ENCODE assay signal across 10 mouse cellular contexts in genomic region chr6:67198085-67198484, GRCm38 (mm10). TPM values are rescaled to one million over a fixed set of nuclear protein-coding genes. Genes with fewer than 3 reads are reported as not detected.
DNase-seq lines count a peak whose midpoint lies in the region; ATAC-seq and TF ChIP-seq lines count a peak whose summit lies in the region.
"Had no signal": no experiment of that assay in that cellular context is flagged by ENCODE, and none has a peak within 500 bp of the region (broad histone marks: within the 10 kb centered on the region; RNA-seq: fewer than 3 reads in every experiment).

No protein-coding gene starts in this region.

- no peaks in the 10 kb centered on the region for H3K79me2 ChIP-seq in heart, adult 2 months (replicated peaks; ENCODE audit: control insufficient read depth, insufficient read depth, low read length)

- ATAC-seq in hindbrain, embryonic 12.5 days (ENCODE audit: low FRiP score) = no peak

- no peaks in the 10 kb centered on the region for H3K36me3 ChIP-seq in heart, adult 2 months (ENCODE audit: control insufficient read depth, insufficient read depth, low read length)
- no peaks in the 10 kb centered on the region for H3K36me3 ChIP-seq in hindbrain, embryonic 12.5 days
- H3K36me3 ChIP-seq: embryonic facial prominence, embryonic 15.5 days; neural tube, embryonic 12.5 days had no signal

- peak in 1 of 2 experiments; percentile 35 for DNase-seq in heart, adult 2 months
- DNase-seq in heart, postnatal 25 days (ENCODE audit: low spot score) = no peak
- peak; percentile 47 to 54 for DNase-seq in right cerebral cortex, adult 2 months (ENCODE audit: low spot score in 2 of 2)
- DNase-seq in right cerebral cortex, postnatal 25 days = no peak
- DNase-seq in adrenal gland, postnatal 25 days = peak; percentile 24
- peak; percentile 62 for DNase-seq in kidney, postnatal 10 days
- DNase-seq in right cerebral cortex, postnatal 14 days = peak; percentile 65

- peak; percentile 85 for TF ChIP-seq CTCF in heart, adult 2 months (IDR thresholded peaks at IDR 0.05)

- no peak for TF ChIP-seq POLR2A in heart, adult 2 months (IDR thresholded peaks at IDR 0.05; ENCODE audit: insufficient read depth, low read depth, low read length)

- H3K9me3 ChIP-seq in hindbrain, embryonic 12.5 days (replicated peaks) = no peaks in the 10 kb centered on the region
- H3K9me3 ChIP-seq: embryonic facial prominence, embryonic 15.5 days; neural tube, embryonic 12.5 days had no signal

- no peak overlapping the region for H3K9ac ChIP-seq in heart, adult 2 months (ENCODE audit: low read depth, low read length)
- no peak overlapping the region for H3K9ac ChIP-seq in hindbrain, embryonic 12.5 days
- H3K9ac ChIP-seq: embryonic facial prominence, embryonic 15.5 days; neural tube, embryonic 12.5 days had no signal

- no peak for TF ChIP-seq EP300 in heart, adult 2 months (IDR thresholded peaks at IDR 0.05; ENCODE audit: insufficient read depth, low read depth, low read length)

- H3K4me1 ChIP-seq in heart, adult 2 months (ENCODE audit: control insufficient read depth, insufficient read depth, low read length) = no peaks in the 10 kb centered on the region
- no peaks in the 10 kb centered on the region for H3K4me1 ChIP-seq in hindbrain, embryonic 12.5 days
- H3K4me1 ChIP-seq: neural tube, embryonic 12.5 days had no signal

- H3K27ac ChIP-seq in heart, adult 2 months = no peak overlapping the region
- no peak overlapping the region for H3K27ac ChIP-seq in hindbrain, embryonic 12.5 days
- H3K27ac ChIP-seq: embryonic facial prominence, embryonic 15.5 days; neural tube, embryonic 12.5 days had no signal

- intact Hi-C loops in heart, adult 2 months (cut with DNase I) = loop anchor here (2.0 kb wide), 1 partner anchor 121 kb away; no protein-coding TSS in a partner anchor
- intact Hi-C loops in heart, postnatal 25 days (cut with DNase I) = loop anchor here (10.0 kb wide), 1 partner anchor 237 kb away; no protein-coding TSS in a partner anchor

- no peaks in the 10 kb centered on the region for H3K27me3 ChIP-seq in heart, adult 2 months (ENCODE audit: control insufficient read depth, insufficient read depth, low read length)
- H3K27me3 ChIP-seq in hindbrain, embryonic 12.5 days = no peaks in the 10 kb centered on the region
- H3K27me3 ChIP-seq: embryonic facial prominence, embryonic 15.5 days; neural tube, embryonic 12.5 days had no signal

- H3K4me2 ChIP-seq in hindbrain, embryonic 12.5 days (replicated peaks) = no peak overlapping the region
- H3K4me2 ChIP-seq: embryonic facial prominence, embryonic 15.5 days; neural tube, embryonic 12.5 days had no signal

- 20% methylated on average over 4 of the region's 4 CpGs for WGBS in heart, adult 2 months
- 24% methylated on average over 4 of the region's 4 CpGs for WGBS in hindbrain, embryonic 12.5 days

- H3K4me3 ChIP-seq in heart, adult 2 months = no peak overlapping the region
- H3K4me3 ChIP-seq in hindbrain, embryonic 12.5 days = no peak overlapping the region
- H3K4me3 ChIP-seq: embryonic facial prominence, embryonic 15.5 days; neural tube, embryonic 12.5 days had no signal

RNA-seq across cellular contexts. Expression of gene Serbp1, which starts 39.9 kb away (rescaled TPM):
- 100 to 1,000 TPM; 196 to 227 TPM for total RNA-seq in heart, adult 2 months (2021)
- 53.6 and 62.3 TPM in 2 replicates for polyA plus RNA-seq in heart, adult 2 months (2012; rRNA removed)
- 100 to 1,000 TPM; 191 to 213 TPM for total RNA-seq in heart, postnatal 25 days (2021)
- total RNA-seq in adrenal gland, postnatal 25 days (2021) = 323 and 405 TPM in 2 replicates
- 404 and 432 TPM in 2 replicates for polyA plus RNA-seq in hindbrain, embryonic 12.5 days (2016; fragmentation: Nextera tagmentation; extraction: Ambion mirVana)

Comparison
In these comparisons a context has a peak if more than half of its experiments do, and no peak if none do; other contexts are left out.
1. DNase-seq: peak in right cerebral cortex, adult 2 months (2 of 2), adrenal gland, postnatal 25 days (single experiment), kidney, postnatal 10 days (single experiment) and right cerebral cortex, postnatal 14 days (single experiment); none in heart, postnatal 25 days (single experiment) and right cerebral cortex, postnatal 25 days (single experiment).